Mouse (Mus musculus): ENCODE measurements at regions not wholly inside any gene's neighbourhood (a gene's known extent, or its start where the extent isn't known, plus 50 kb on each side); places are given as distances from the start of the nearest gene placed in this dataset.

DNA sequence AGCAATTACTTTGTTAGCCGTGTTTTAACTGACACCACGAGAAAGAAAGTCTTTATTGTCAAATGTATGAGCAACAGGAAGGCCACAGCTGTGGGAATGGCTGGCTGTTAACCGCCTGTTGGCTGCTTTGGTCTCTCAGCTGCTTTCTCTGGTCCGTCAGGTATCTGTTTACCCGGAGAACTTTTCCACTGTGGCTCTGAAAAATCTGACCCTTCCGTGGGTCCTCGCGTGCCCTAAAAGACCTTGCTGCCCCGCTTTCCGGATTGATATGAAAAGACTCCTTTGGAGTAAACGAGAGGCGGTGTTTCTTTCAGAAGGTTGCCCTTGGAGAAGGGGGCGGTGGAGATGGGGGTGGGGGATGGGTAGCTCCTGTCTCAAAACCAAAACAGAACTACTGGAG, 75.9 kb downstream of the Sox14 start:
- peaks cover 34% of the 10 kb centered on the region for H3K4me1 ChIP-seq (replicated peaks)
- peak overlapping the region; percentile 57 for H3K4me2 ChIP-seq
- peak overlapping the region; percentile 65; the same call in 1 of the 2 replicates for H3K27ac ChIP-seq (replicated peaks)
- H3K36me3 ChIP-seq = no peaks in the 10 kb centered on the region
- peaks cover 26% of the 10 kb centered on the region for H3K27me3 ChIP-seq
- no peak for ATAC-seq (ENCODE audit: low read depth)
- peak overlapping the region; percentile 53; the same call in 1 of the 2 replicates for H3K9ac ChIP-seq
- 1% methylated on average over 13 of the region's 13 CpGs for WGBS
- H3K4me3 ChIP-seq = peak overlapping the region; percentile 34
- H3K9me3 ChIP-seq = no peaks in the 10 kb centered on the region

DNA sequence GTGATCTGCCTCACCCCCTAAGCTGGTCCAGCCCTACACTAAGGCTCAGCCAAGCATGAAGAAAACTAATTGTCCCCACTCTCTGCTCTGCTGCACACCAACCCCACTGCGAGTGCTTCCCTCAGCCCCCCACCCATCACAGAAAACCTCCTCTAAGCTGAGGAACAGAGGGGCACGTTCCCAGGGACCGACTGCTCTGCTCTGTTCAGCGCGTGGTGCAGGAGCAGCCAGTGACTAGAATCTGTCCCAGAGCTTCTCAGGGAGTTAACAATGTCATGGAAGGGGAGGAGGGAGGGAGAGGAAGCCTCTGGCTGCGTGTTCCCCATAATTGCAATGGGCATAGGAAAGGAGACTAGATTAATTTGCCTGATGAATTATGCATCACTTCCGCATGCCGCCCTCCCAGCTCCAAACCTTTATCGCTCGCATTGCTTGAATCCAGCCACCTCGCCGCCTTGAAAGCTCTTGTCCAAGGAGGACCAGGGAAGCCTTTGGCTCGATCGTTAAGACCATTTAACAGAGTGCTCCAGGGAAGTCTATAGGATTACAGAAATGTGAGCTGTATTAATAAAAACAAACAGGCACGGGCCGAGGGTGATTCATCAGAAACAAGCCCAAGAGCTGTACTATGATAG, 76.5 kb downstream of the Sox14 start:
- Histone ChIP-seq H3K4me2 (peak overlapping the region; percentile 57), H3K9ac (peak overlapping the region; percentile 53), H3K27ac (replicated peaks) (peak overlapping the region; percentile 65), H3K4me1 (replicated peaks) (peaks cover 34% of the 10 kb centered on the region), H3K4me3 (peak overlapping the region; percentile 34), H3K27me3 (peaks cover 32% of the 10 kb centered on the region), H3K9me3 (no peaks in the 10 kb centered on the region), H3K36me3 (no peaks in the 10 kb centered on the region)
- WGBS = 1% methylated on average over 16 of the region's 16 CpGs
- ATAC-seq (ENCODE audit: low read depth) = peak; percentile 90

DNA sequence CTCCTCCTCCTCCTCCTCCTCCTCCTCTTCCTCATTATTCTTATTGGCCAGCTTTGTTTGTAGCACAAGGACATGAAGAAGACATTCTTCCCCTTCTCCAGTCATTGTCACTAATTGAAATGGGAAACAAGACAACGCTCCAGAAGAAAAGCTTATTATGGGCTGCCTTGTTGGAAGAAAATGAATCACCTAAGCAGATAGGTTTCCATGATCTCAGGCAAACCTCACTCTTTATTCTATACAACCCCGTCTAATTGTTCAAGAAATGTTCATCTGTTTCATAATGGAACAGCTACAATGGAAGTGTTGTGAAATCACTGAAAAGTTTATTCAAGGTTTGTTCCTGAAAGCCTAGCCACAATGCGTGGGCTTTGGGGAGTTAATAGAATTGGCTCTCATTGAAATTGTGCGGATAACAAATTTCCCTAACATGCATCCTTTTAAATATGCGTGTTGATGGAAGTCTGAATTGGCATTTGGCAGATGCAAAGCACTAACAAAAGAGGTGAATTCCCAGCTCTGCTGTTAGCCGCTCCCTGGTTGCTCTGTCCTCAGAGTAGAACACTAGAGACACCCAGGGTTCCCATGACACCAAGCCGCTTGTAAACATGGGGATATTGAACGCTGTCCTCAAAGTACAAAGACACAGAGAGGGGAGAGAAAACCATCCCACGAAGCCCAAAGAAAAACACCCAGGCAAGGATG, 78.8 kb downstream of the Sox14 start:
- Histone ChIP-seq H3K27me3 (peaks cover 40% of the 10 kb centered on the region), H3K36me3 (no peaks in the 10 kb centered on the region), H3K27ac (replicated peaks) (no peak overlapping the region), H3K4me3 (no peak overlapping the region), H3K9ac (no peak overlapping the region), H3K4me1 (replicated peaks) (peaks cover 38% of the 10 kb centered on the region), H3K4me2 (no peak overlapping the region), H3K9me3 (no peaks in the 10 kb centered on the region)
- 0 out of 2 replicates have a peak, but pooled peaks have one; percentile 30 for ATAC-seq (ENCODE audit: low read depth)
- WGBS = 17% methylated on average over 9 of the region's 9 CpGs

DNA sequence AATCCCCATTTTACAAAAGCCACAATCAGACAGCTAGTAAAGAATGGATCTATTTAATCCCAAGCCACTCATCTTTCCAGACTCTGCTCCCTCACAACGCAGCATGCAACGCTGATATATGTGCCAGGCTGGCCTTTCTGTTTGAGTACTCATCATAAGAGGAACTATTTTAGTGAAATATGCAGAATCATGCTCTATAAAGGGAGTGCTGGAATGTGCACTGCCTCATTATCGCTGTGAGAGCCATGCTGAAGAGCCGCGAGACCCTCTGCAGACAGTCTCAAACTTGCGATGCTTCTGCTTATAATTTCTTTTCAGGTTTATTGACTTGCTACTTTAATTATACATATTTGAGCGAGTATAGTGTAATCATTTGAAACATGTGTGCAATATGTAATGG, 75.6 kb upstream of the Cldn18 start:
- Histone ChIP-seq H3K27ac (replicated peaks) (no peak overlapping the region), H3K9ac (no peak overlapping the region), H3K4me1 (replicated peaks) (peaks cover 18% of the 10 kb centered on the region), H3K4me2 (no peak overlapping the region), H3K27me3 (peaks cover 42% of the 10 kb centered on the region), H3K36me3 (no peaks in the 10 kb centered on the region), H3K4me3 (no peak overlapping the region), H3K9me3 (no peaks in the 10 kb centered on the region)
- 59% methylated on average over 7 of the region's 7 CpGs for WGBS
- ATAC-seq (ENCODE audit: low read depth) = peak; percentile 36; the same call in 1 of the 2 replicates

DNA sequence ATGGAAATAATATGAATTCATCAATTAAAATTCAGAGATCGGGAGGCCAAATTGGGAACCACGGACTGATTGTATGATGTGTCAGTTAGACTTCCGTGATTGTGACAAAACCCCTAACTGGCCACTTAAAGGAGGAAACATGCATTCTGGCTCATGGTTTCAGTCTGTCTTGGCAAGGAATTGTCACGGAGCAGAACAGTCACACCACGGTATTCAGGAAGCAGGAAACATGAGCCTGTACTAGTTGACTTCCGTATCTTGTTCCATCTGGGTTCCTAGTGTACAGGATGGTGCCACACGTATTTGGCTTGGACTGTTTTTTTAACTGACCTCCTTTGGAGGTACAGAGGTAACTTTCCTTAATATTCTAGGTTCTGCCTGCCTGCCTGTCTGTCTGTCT, 69.8 kb upstream of the Cldn18 start:
- Histone ChIP-seq H3K4me2 (no peak overlapping the region), H3K27ac (replicated peaks) (no peak overlapping the region), H3K4me1 (replicated peaks) (peaks cover 3% of the 10 kb centered on the region; the same call in 1 of the 2 replicates), H3K9me3 (no peaks in the 10 kb centered on the region), H3K4me3 (no peak overlapping the region), H3K9ac (no peak overlapping the region), H3K27me3 (peaks cover 10% of the 10 kb centered on the region), H3K36me3 (no peaks in the 10 kb centered on the region)
- WGBS = 83% methylated on average over 7 of the region's 7 CpGs
- no peak for ATAC-seq (ENCODE audit: low read depth)

DNA sequence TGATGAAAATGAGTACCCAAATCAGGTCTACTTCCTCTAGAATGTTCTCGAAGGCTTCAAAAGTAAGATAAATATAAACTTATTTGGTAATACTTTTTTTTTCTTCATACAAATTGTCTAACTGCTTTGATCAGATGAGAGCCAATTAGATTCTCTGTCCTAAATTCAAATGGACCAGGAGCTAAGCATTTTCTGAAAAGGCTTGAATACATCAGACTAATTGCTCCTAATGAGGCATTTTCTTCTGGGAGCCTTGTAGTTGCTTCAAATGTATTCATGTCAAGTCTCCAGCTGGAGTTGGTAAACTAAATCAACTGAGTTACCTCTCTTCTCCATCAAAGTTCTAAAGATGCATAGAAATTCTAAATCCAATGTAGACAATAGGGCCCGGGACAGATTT, 66.1 kb upstream of the Cldn18 start:
- H3K4me1 ChIP-seq (replicated peaks) = 0 out of 2 replicates have a peak, but pooled peaks cover 4% of the 10 kb centered on the region
- H3K36me3 ChIP-seq = no peaks in the 10 kb centered on the region
- H3K9ac ChIP-seq = no peak overlapping the region
- no peaks in the 10 kb centered on the region; the same call in 1 of the 2 replicates for H3K27me3 ChIP-seq
- ATAC-seq (ENCODE audit: low read depth) = no peak
- no peak overlapping the region for H3K4me2 ChIP-seq
- H3K27ac ChIP-seq (replicated peaks) = no peak overlapping the region
- no peak overlapping the region for H3K4me3 ChIP-seq
- no peaks in the 10 kb centered on the region for H3K9me3 ChIP-seq
- 64% methylated on average over 2 of the region's 2 CpGs for WGBS

DNA sequence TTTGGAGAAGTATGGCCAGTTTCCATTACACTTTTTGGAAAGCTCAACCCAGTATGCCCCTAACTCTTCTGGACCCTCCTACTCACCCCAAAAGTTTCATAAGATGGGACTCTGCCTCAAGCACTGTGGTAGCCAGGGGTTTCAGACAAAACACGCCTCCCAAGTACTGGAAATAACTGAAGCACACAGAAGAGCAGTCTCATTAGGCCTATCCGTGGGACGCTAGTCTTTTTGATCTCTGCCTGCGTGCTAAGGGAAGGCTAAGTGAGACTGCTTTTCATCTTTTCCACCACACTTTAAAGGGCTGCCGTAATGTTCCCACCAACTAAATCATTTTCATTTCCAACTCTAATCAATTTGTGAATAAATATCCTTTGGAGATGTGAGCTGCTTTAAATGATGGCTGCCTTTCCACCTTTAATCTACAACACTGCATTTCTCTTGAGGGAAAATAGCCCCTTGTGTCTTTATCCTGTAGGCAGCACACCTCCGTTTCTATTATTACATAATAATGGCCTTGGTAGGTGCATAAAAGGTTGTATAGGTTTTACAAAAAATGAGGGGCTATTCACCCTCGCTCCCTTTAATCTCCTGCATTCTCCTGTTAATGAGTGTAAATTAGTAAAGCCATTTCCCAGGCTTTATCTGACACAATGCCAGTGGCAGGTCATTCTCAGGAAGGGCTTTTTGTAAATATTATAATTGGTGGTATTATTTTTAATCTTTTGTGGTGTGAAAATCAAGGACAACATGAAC, 65.5 kb upstream of the Cldn18 start:
- no peak overlapping the region for H3K4me2 ChIP-seq
- H3K36me3 ChIP-seq = no peaks in the 10 kb centered on the region
- no peak overlapping the region for H3K9ac ChIP-seq
- H3K4me3 ChIP-seq = no peak overlapping the region
- no peak for ATAC-seq (ENCODE audit: low read depth)
- no peaks in the 10 kb centered on the region for H3K9me3 ChIP-seq
- 41% methylated on average over 7 of the region's 7 CpGs for WGBS
- no peaks in the 10 kb centered on the region; the same call in 1 of the 2 replicates for H3K27me3 ChIP-seq
- H3K27ac ChIP-seq (replicated peaks) = no peak overlapping the region
- H3K4me1 ChIP-seq (replicated peaks) = 0 out of 2 replicates have a peak, but pooled peaks cover 4% of the 10 kb centered on the region

DNA sequence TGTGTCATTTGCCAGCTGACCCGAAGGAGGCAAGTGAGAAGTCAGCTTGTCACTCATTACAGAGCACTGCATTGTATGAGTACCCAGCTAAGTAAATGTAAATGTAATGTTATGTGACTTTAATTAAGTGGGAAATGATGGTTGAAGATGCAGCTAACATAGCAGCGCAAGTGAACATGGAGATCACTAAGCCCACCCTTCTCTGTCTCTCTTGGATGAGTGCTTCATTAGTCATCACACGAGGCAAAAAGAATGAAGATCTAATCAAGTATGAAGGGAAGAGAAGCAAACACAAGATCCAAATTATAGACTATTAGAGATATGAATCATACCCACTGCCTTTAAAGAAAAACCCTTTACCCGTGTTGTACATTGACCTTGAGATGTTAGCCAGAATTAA, 61.8 kb upstream of the Cldn18 start:
- no peak for ATAC-seq (ENCODE audit: low read depth)
- WGBS = 71% methylated on average over 4 of the region's 4 CpGs
- Histone ChIP-seq H3K9me3 (no peaks in the 10 kb centered on the region), H3K36me3 (no peaks in the 10 kb centered on the region), H3K4me1 (replicated peaks) (0 out of 2 replicates have a peak, but pooled peaks cover 4% of the 10 kb centered on the region), H3K4me3 (no peak overlapping the region), H3K27me3 (no peaks in the 10 kb centered on the region; the same call in 1 of the 2 replicates), H3K9ac (no peak overlapping the region), H3K4me2 (no peak overlapping the region), H3K27ac (replicated peaks) (no peak overlapping the region)

DNA sequence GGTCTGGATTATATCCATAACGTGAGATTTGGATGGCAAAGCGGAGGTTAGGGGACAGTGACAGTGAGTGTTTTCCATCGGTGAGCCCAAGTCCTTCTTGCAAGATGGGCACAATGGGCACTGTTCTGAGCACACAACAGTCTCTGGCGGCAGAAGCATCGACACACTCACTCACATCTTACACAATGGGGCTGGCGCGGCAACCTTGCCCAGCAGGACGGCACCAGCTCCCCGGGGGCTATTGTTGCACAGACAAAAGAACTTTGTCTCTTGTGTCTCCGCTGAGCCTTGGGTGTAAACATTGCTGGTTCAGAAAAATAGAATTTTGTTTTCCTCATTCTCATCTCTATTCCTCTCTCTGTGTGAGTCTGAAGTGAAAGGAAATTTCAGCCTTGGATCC, 53.6 kb upstream of the Cldn18 start:
- Histone ChIP-seq H3K9me3 (no peaks in the 10 kb centered on the region), H3K36me3 (no peaks in the 10 kb centered on the region), H3K4me3 (no peak overlapping the region), H3K27me3 (peaks cover 5% of the 10 kb centered on the region; the same call in 1 of the 2 replicates), H3K9ac (0 out of 2 replicates have a peak overlapping the region, but pooled peaks have one; percentile 22), H3K27ac (replicated peaks) (no peak overlapping the region), H3K4me2 (peak overlapping the region; percentile 37), H3K4me1 (replicated peaks) (peaks cover 8% of the 10 kb centered on the region; the same call in 1 of the 2 replicates)
- no peak for ATAC-seq (ENCODE audit: low read depth)
- WGBS = 10% methylated on average over 10 of the region's 10 CpGs
